Mouse (Mus musculus): ENCODE data around the gene Hibadh.

- TF ChIP-seq CTCF (IDR thresholded peaks at IDR 0.05; ENCODE audit: low read depth, low read length) (no peak), POLR2A (IDR thresholded peaks at IDR 0.05; ENCODE audit: extremely low read depth, insufficient read depth, low read length) (no peak)
Measured at GRCm38 (mm10) chr6:52623741-52624140, 16.4 kb downstream of the Hibadh start.

Data from liver, adult 2 months (tissue).